Mouse (Mus musculus) brain, embryonic 14.5 days (tissue): ENCODE measurements around the gene Ifitm3.

Experiments
- CTCF ChIP-seq: fragments of 200-500 bp; IDR thresholded peaks from 2 replicates; pipeline ENCODE4 v1.5.1; 2012; ENCODE audit warnings: inconsistent platforms, mild to moderate bottlenecking, moderate library complexity, borderline replicate concordance; ENCODE audit not compliant: insufficient read depth, insufficient read length; ENCODE audit errors: extremely low read depth
- POLR2A ChIP-seq: fragments of 200-500 bp; IDR thresholded peaks from 2 replicates; pipeline ENCODE4 v1.6.1; 2012; ENCODE audit warnings: mild to moderate bottlenecking, inconsistent platforms, borderline replicate concordance; ENCODE audit not compliant: poor library complexity, insufficient read depth, insufficient read length, severe bottlenecking; ENCODE audit errors: extremely low read depth

- TF ChIP-seq CTCF (no peak), POLR2A (no peak)
These were observed 19.4 kb downstream of the Ifitm3 start for GRCm38 (mm10) chr7:140991117-140991689.
